Mouse (Mus musculus) skeletal muscle tissue, adult 2 months (tissue): ENCODE measurements around the gene Krr1.
A peak's percentile ranks its signal among the peaks of the same experiment; 100 is the strongest.

Experiments used
- DNase-seq: peaks from one replicate; pipeline ENCODE4 v3.0.0-alpha.2; 2012; ENCODE audit warnings: low read depth, low spot score

The Krr1 gene

DNA sequence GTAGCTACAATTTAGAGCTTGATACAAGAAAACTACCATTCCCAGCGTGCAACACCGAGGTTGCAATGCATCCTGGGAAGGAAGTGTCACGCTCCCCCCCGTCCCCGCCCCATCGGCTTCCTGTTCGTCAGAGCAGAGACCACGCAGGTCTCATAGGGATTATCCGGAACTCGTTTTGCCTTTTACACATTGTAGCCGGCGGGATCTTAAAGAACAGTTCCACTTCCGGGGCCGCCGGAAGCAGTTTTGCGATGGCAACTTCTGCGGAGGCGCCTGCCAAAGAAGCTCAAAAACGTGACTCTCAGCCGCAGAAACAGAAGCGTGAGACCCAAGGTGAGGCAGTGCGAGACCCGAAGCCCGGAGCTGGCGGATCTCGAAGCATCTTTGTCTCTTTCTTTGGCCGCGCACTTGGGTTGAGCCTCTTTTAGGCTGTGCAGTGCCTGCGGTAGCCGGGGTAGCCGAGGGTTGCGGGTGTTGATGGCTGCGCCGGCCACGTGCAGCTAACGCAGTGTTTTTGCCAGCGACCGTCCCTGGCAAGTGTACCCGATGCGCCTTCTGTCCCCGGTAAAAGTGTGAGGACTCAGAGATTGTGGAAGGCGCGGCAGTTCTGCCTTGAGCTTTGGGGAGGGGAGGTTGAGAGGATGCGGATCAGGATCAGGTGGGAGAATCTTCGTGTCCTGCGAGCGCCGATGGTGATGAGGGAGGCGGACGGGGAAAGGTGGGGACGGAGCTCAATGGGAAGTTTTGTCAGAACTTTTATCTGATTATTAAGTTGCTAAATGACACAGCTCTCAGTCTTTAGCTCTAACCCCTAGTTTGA, at the start of gene Krr1:
Krr1 (plus strand) TSS at position 123 of the 820 bp plus-strand sequence.
- peak; percentile 91 for DNase-seq

DNA sequence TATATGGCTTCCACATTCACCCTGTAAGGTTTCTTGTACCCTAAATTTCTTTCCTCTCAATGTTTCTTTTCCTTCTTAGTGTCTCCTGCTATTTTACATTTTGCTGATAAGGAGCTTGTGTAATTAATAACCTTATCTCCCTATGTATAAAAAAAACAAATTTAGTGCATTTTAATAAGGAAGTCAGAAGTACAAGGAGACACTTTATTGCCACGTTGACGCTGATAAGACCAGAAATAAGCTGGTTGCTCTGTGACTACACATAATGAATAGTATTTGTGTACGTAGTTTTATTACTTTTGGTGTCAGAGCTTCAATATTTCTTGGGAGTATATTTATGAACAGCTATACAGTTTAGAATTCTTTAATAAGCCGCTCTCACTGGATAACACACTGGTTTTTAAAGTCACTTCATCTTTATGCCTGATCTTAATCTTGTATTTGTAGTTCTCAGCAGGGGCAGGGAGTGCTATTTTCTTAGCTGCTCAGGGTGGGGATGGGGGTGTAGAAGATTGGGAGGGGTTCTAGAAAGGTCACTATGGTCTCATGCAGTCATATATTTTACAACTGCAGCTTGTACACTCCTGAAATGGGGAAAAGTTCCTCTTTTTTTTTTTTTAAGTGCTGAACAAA, 48.8 kb upstream of the Krr1 start:
- no peak for DNase-seq

DNA sequence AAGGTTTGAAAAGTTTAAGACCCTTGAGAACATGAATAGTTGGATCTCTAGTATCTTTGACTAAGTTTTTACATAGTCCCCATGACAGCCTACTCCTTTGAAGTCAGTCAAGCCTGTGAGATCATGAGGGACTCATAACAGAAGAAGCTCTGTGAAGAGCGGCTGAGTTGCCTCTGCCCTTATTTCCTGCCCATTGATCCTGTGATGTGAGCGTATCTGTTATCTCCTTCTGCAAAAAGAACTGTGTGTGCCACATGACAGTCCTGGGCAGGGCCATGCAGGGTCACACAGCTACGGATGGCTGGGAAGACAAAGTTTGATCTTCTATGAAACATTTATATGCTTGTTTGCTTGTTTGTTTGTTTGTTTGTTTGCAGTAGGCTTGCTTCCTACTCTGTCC, 48.3 kb upstream of the Krr1 start:
- no peak for DNase-seq

DNA sequence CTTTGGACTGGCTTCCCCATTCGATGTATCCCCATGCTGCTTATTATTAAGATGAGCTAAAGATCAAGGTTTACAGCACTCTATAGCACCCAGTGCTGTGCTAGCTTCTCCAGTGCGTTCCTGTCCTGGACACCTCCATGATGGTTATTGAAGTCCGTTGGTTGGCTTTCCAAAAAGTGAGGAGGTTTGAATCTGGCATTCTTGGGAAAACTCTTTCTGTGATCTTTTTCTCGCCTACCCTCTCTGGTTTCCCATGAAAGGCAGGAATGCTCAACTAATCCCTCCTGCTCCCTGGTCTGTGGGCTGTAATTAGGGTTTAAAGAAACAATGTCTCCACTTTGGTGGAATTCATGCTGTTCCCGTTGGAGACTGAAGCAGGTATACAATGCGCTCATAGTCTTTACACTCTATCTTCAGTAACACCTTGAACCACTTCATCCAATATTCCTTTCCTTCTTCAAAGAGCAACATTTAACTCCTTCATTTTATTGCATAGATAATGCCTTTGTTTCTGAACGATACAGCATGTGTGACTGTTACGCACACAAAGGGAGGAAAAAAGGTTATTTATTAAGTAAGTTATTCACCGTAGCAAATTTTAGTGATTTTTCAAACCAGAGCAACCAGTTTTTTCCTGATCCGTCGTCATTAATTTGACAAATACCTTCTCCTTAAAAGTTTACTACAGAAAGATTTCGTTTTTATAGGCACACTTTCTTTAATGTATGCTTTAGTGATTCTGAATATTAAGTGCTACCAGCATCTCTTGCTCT, 47.6 kb upstream of the Krr1 start:
- no peak for DNase-seq

DNA sequence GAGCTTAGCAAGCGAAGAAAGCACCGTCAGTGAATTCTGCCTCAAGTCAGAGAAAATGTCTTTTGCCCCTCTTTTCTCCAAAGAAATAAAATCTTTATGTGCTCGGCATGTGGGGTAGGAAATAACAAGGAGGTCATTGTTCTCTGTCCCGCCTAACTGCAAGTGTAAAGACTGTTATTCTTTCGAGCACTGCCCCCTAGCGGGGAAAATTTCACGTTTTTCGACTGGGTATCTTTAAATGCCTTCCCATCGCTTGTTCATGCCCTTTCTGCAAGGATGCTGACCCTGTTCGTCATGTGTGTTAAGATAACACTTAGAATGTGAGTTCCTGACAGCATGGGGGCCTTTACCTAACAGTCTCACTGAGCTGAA, 47.0 kb upstream of the Krr1 start:
- peak; percentile 61 for DNase-seq

DNA sequence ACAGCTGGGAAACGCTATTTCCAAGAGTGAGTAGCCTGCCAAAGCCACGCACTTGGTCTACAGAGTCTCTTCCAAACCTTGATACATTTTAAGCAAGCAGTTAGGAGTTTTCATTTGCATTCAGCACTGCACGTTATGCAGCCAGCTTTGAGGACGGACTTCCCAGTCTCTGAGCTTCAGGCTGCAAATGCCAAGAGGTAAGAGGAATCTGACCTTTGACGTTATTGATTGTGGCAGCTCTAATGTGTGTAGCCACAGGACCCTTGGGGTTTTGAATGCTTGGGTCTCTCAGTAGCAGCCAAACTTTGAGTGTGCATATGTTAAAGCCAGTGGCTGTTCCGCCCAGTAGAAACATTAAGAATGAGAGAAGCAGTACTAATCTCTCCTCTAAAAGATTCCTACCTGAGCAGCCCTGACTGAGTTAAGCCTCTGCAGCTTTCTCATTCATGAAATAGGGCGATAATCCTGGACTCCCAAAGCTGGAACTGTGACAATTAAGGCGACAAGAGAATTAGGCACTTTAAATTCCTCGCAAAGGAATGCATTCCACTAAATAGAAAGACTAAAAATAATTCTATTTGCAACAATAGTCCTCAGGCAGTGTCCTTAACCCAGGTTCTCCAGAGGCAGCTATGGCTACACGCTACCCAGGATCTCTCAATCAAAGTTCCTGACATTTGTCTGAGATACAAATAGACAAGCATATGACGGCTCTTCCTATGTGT, 39.7 kb upstream of the Krr1 start:
- DNase-seq: no peak

DNA sequence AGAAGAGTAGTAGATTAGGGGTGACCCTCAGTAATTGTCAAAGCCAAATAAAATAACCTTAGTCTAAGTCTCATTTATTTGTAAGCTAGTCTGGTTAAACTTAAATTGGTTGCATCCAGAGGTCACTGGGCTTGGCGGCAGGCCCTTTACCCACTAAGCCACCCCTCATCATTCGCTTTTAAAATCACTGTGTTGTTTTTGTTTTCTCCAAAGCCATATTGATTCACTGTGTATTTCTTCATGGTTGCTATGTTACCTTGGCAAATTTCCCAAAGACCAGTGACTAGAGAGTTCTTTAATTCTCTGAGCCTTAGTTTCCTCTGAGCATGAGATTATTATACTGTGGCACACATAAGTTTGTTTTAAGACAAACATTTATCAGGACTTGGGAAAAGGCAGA, 37.3 kb upstream of the Krr1 start:
- DNase-seq: no peak

DNA sequence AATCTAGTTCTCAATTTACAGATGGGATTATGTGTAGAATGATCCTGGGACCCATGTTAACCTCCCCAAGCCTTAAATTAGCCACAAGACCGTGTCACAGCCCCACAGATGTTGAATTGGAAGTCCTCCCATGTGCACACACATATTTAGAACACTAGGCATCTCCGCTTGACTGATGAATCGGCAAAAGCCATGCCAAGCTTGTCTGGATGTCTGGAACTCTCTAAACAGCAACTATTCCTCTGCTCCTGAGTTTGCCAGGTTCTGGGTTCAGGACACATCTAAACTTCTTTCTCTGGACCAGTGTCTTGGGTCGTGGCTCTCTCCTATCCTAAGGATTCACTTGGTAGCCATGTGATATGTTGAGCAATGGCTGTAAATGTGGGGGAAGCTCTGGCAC, 36.4 kb upstream of the Krr1 start:
- DNase-seq: peak; percentile 37

DNA sequence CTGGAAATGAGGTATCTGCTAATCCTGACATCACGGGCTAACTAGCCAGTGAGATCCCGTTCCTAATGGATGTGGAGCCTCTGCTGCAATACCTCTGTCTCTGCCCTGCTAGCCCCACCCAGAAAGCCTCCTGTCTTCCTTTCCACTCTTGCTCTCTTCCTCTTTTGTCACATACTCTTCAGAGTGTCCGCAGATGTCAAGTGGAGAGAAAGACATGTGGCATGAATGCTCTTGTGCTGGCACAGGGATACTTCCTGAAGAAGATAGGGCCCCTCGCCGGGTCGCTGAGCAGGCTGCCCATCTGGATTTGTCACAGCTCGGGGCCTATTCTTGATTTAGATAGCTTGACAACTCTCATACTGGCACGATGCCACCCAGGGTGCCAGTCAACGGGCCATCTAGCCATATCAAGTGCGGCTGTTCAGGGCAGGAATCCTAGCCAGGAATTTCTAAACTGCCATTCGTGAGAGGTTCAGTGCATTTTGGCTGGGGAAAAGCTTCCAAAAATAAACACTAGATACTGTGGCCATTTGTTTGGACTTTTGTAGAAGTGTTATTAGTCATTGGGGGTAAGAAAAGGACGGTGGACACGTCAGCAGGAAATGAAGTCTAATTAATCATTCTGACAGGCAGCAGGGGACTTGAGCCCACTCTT, 35.8 kb upstream of the Krr1 start:
- peak; percentile 82 for DNase-seq

DNA sequence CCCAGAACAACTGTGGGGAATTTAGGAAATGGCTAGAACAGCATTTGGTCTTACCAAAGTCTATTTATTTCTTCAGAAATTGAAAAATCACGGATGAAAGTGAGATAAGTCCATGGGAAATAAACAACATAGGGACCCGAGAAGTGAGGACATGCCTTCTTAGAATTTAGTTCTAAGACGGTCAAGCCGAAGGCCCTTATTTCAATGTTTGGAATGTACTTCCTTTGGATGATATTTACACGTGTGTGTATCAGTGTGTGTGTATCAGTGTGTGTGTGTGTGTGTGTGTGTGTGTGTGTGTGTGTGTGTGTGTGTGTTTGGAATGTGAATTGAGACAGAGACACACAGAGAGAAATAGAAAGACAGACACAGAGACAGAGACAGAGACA, 35.3 kb upstream of the Krr1 start:
- DNase-seq: no peak

DNA sequence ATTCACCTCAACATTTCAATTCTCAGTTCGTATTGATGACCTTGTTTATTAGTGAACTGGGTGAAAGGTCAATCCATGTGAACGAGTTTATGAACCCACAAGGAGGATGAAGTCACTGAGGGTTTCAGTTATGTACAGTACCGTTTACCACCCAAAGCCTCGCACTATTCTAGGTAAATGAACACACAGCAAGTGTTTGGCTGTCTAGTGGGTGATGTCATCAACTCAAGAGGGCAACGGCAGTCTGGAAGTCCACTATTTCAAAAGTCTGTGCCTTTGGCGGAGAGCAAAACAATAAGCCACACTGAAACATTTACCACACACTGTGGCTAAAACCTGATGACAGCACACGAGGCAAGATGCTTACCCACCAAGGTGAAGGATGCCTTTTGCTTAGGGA, 29.4 kb upstream of the Krr1 start:
- no peak for DNase-seq

DNA sequence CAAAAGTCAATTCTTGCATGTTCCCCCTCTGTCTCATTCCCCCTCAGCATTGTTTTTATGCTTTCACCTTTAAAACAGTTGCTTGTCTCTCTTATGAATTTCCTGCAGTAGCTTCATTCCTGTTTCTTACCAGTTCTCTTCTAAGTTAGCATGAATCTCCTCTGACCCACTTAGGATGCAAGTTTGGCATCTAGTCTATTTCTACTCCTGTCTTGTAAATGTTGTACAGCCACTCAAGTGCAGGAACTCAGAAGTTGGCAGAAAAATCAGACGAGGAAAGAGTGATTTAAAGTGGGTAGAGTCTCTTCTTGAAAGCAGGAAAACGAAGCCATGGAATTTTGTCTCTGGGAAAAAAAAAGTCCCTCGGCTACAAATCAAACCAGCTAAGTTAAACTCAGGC, 26.9 kb upstream of the Krr1 start:
- DNase-seq: peak; percentile 42

DNA sequence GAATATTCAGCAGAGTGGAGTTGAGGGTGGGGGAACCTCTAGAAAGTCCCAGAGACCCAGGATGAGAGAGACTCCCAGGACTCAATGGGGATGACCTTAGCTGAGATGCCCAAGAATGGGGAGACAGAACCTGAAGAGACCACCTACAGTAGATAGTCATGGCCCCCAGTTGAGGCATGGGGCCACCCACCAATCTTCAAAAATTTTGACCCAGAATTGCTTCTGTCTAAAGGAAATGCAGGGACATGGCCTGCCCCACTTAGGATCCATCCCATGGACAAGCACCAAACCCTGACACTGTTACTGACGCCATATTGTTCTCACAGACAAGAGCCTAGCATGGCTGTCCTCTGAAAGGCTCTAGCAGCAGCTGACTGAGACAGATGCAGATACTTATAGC, 24.4 kb upstream of the Krr1 start:
- DNase-seq: no peak

DNA sequence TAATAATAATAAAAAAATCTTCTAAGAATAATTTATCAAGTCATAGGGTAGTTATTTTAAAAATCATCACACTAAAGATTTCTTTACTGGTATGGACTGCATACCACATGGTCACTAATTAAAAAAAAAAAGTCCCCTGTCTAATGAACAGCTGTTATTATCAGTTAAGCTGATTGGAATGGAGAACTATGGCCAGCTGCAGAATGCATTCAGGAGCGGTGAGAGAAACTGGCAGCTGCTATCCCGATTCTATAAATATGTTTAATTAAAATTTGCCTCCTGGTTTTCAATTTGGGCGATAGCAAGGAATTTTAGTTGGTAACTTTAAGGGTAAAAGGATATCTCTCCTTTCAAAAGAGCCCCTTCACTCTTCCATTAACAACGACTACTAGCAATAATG, 23.5 kb upstream of the Krr1 start:
- no peak for DNase-seq

DNA sequence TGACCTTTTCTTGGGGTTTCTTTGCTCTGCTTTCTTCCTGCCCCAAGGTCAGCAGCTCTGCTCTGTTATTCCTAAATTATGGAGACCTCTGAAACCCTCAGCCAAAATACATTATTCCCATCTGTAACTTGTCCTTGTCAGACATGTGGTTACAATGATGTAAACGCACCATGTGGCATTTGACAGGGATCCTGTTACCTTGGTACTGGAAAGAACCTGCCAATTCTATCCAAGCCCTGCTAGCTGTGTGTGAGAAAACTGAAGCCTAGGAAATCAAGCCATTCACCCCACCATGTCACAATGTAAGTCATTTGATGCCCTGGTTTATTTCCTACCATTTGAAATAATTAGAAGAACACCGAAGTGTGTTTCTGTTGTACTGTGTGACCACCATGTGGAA, 16.6 kb upstream of the Krr1 start:
- no peak for DNase-seq

DNA sequence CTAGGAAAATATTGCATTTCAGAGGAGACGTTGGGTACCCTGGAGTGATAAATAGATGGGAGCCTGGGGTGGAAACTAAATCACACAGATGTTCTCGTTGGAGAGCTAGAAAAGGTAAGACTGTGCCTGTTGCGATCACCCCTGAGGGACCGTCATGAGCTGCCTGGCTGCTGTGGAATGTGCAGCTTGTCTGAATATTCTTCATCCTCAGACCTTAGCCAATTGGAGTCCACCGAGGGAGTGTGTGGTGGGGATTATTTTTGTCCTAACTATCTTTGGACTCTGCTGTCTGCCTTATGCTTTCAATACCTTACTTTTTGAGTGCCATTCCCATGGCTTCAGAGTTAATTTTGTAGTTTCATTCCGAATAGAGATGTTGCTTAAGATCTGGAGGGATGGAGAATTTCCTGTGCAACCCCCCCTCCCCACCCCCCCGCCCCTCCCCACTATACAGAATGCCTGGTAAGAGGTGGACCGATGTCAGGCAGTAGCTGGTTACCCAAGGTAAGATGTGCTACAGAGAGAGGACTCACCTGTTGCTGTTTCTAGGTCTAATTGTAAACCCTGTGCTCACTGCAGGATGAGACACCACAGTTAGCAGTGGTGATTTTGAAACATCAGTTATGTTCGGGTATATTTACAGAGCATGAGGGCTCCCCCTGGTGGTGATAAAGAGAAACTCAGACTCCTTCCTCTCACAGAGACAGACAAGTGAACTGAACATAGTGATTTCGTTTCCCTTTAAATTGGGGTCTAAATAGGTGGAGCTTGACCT, 15.0 kb upstream of the Krr1 start:
- peak; percentile 71 for DNase-seq

DNA sequence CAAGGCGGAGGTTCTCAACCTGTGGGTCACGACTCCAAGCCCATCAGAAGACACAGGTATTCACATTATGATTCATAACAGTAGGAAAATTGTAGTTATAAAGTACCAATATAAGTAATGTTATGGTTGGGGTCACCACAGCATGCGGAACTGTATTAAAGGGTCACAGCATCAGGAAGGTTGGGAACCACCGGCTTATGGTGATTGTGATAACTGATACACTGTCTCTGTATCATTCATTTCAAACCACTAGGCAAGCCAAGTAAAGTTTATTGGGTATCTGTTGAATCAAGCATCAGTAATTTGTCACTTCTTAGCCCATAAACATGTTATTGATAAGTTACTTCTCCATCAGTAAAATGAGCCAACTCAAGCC, 14.4 kb upstream of the Krr1 start:
- no peak for DNase-seq

DNA sequence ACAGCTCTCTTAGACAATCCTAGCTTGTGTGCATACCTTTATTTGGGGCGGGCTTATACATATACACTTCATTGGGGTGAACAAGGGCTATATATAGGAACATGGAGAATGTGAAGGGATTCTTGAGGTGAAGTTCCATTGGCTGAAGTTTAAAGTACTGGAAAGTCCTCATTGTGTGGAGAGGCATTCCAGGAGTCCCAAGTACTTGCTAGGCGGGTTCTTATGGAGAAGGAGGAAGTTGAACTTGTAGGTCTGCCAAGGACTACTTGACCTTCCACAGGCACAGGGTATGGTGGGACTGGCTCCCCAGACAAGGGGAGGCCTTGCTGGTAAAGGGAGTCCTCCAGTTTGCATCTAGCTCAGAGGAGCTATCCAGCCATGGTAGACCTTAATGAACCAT, 13.1 kb upstream of the Krr1 start:
- no peak for DNase-seq

DNA sequence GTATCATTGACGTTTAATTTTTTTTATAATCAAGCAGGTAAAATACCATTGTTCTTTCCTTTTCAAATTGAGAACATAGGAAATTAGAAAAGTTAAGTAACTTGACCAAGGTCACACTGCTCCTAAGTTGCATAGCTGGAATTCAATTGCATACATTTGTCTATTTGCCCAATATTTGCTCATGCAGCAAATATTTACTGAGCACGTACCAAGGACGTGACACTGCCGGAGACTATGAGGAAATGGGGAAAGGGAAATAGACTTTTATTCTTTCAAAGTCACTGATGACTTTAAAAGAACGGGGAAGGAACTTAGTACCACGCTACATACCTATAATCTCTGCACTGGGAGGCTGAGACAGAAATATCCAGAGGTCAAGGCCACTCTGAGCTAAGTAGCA, 12.0 kb upstream of the Krr1 start:
- no peak for DNase-seq

DNA sequence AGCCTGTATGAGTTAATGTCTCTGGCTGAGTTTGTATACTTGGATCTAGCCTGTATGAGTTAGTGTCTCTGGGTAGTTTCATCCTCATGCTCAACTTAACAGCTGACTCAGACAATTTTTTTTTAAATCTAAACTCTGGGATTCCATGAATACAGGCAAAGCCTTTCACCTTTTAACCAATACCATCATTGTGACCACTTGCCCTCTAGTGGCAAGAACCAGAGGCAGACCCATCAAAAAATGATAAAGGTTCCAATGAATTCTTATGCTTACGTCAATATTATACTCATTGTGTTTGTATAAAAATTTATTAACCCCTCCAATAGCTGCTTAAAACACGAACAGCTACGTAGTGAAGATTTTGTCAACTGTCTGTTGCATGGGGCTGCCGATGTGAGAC, 6.1 kb upstream of the Krr1 start:
- DNase-seq: no peak

DNA sequence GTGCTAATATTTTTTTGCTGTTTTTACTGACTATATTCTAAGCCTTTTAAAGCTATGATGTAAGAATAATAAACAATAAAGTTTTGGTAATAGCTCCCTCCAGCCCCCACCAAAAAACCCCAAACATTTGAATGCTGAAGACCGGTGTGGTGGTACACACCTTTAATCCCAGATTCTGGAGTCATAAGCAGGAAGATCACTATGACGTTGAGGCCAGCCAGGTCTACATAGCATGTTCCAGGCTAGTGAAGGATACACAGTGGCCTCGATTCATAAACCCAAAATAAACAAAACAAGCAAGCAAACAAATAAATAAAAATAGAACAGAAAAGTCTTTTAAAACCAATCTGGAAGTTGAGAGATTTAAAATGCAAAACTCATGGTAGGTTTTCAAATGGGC, 535 bp upstream of the Krr1 start:
- no peak for DNase-seq
